Mouse (Mus musculus) E14TG2a.4 (cell line): Measurements from ENCODE around the gene Slc16a4.

Experiments
- CTCF ChIP-seq: conservative IDR thresholded peaks from 2 replicates; pipeline ENCODE4 v1.5.1; 2014; ENCODE audit warnings: low read length
- NANOG ChIP-seq: IDR thresholded peaks from 2 replicates; pipeline ENCODE4 v1.6.1; 2014; ENCODE audit warnings: borderline replicate concordance, low read length, mixed read lengths
- POU5F1 ChIP-seq: IDR thresholded peaks from 2 replicates; pipeline ENCODE4 v1.6.1; 2014; ENCODE audit warnings: low read length, borderline replicate concordance

GRCm38 (mm10) chr3:107272433-107272832 is 18.6 kb upstream of the Slc16a4 start:
- TF ChIP-seq CTCF = no peak
- no peak for TF ChIP-seq NANOG
- no peak for TF ChIP-seq POU5F1
